Mouse (Mus musculus): ENCODE results near the gene Zc3h10.
"Not testable (repeated sequence)": the region's sequence is repeated elsewhere in the genome, so short reads cannot be mapped to it uniquely, and the experiment has no call there.

Gene Zc3h10

DNA sequence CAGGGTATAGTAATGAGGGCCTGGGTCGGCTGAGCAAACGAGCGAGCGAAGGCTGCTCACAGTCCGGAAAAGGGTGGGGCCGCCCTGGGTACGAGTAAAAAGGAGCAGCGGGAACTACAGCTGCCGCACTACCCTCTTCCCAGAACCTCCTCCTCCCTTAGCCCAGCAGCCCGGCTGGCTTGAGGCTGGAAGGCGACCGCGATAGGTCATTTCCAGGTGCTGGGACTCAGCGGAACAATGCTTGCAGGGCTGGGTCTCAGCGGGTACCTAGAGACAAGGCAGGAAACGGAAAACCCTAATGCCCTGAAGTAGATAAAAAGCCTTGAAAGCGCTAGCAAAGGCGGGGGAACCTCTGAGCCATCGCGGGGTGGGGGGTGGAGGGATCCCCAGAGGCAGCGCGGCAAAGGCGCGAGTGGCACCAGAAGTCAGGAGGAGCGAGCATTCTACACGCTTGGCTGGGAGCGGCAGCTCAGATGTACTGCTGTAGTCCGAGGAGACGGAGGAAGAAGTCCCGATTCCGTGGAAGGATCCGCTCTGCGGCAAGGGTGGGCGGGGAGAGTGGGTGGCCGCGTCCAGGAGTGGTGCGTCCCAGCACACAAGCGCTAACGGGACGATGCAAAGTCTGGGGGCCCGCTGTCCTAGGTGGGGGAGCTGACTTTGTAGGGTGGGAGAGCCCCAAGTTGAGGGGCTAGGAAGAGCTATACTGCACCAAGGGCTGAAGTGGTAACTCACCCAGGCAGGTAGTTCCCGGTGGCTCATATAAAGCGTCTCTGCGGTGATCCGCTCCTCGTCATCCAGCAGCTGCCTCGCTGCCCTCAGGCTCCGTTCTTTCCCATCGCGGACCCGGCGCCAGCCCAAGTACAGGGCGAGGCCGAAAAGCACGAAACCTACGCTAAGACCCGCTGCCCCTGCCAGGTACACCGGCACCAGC, 22.6 kb downstream of the Zc3h10 start:
- DNase-seq (ENCODE audit: low read depth, low spot score) = peak; percentile 82

DNA sequence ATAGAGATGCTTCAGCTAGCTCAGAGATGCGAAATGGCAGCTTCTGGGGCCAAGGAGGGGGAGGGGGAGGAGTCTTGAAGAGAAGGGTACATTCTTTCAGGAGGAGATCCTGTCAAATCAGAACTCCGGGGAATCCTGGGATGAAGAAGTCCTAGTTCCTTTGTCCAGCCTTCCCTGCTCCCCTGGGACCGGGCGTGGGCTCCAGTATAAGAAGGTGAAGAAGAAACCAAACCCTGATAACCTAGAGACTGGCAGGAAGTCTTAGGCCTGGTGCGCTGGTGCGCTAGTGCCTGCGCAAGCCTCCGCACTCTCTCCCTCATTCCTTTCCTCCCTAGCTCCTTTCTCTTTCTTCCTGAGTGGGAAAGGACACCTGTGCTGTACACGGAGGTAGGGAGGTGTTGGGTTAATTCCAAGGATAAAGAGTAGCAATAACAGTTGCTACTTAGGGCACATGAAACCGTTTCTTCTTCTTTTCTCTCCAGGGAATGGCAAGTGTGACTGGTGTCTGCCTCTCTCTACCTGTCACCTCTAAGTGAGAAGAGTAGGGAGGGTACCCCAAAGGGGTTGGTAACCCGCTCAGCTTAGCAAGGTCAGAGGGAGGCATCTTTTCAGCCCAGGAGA, 23.4 kb downstream of the Zc3h10 start:
- DNase-seq (ENCODE audit: low read depth, low spot score) = no peak

DNA sequence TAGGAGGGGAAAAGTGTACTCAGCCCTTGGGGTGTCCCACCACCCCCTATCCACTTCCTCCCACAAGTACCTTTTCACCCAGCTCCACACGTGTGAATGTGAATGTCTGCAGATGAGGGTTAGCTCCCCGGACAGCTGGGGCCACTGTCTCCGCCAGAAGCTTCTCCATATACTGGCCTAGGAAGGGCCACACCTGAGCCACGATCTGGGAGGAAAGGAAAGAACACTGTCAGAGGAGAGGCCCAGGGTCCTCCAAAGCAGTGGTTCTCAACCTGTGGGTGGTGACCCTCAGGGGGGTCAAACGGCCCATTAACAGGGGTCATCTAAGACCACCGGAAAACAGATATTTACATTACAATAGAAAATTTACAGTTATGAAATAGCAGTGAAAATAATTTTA, 25.2 kb downstream of the Zc3h10 start:
- no peak for DNase-seq (ENCODE audit: low read depth, low spot score)

DNA sequence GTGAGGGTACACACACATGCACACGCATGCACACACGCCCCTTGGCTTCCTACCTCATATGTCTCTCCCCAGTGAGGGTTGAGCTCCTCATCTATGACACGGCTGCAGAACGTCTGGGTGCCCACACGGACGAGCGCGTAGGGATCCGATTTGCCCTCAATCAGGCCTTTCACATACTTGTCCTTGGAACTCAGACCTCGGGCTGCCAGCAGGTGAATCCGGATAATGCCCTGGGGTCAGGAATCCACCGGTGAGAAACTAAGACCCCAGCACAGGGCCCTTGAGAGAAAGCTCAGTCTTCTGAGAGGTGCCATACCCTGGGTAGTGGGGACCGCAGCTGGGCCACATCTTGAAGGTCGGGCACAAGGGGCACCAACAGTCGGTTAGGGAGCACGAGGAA, 27.0 kb downstream of the Zc3h10 start:
- no peak for DNase-seq (ENCODE audit: low read depth, low spot score)

DNA sequence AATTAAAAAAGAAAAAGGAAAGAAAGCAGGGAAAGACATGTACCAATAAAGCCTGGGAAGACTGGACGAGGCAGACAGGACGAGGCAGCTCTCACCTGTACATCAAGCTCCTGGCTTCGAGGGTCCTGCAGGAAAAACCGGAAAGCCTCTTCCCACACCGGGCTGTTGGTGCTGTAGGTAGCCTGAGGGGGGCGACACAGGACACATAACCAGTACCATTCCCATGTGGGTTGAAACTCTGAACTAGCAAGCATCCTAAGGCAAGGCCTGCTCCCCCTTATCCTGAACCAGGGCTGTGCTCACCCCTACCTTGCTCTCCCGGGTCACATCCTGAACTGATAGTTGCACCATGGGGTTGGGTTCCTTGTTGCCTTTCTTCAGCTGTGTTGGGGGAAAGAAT, 28.7 kb downstream of the Zc3h10 start:
- peak; percentile 74 for DNase-seq (ENCODE audit: low read depth, low spot score)

DNA sequence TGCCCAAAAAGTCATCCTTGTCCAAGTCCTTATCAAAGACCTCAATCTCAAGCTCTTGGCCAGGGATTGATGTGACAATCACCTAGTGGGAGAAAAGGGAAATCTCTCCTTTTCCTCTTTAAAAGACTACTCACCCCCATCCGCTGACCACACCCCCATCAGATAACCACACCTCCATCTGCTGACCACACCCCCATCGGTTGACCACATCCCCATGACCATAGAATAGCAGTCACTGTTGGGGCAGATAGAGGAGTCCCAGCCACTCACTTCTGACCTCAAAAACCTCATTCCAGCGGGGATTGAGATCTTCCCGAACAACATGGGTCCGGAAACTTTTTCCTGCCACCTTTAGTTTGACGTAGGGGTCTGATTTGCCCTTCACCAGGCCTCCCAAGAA, 30.9 kb downstream of the Zc3h10 start:
- DNase-seq (ENCODE audit: low read depth, low spot score) = no peak

DNA sequence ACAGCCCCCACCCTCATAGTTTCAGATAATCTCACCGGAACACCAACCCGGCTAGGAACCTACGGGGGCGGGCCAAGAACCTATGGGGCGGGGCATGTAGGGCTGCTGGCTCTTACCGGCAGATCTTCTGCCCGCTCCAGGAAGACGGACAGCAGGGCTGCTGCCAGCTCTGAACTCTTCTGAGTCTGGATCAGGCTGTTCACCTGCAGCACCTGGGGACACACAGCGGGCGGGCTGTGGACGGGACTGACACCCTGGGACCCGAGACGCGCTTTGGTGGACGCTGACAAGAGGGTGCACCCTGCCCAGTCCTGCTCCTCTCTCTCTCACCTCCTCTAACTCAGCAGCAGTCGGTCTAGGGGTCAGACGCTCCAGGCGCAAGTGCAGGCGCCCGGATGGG, 31.5 kb downstream of the Zc3h10 start:
- no peak for DNase-seq (ENCODE audit: low read depth, low spot score)

DNA sequence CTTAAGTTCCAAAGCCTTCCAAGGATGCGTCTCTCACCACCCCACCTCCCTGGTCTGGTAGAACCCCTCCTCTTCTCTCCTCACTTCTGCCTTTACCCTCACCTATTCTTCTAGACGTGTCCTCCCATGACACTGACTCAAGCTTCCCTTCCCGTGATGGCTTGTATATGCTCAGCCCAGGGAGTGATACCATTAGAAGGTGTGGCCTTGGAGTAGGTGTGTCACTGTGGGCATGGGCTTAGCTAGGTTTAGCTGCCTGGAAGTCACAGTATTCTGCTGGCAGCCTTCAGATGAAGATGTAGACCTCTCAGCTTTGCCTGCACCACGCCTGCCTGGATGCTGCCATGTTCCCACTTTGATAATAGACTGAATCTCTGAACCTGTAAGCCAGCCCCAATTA, 32.5 kb downstream of the Zc3h10 start:
- no peak for DNase-seq (ENCODE audit: low read depth, low spot score)

DNA sequence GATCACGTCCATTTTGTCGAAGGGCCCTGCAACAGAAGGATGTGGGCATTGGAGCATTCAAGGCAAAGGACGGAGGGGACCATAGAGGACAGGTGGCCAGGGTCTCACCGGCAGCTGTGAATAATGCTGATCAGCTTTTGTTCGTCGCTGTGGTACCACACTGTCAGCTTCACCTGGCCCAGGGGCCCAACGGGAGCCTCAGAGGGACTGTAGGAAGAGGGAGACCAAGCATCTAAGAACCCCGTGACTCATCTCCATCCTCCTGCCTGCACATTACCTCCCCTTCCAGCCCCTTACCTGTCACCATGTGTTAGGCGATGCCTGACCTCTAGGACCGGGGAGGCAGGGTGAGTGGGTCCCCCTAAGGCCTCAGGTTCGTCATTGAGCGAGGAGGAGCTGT, 35.8 kb downstream of the Zc3h10 start:
- DNase-seq (ENCODE audit: low read depth, low spot score) = no peak

DNA sequence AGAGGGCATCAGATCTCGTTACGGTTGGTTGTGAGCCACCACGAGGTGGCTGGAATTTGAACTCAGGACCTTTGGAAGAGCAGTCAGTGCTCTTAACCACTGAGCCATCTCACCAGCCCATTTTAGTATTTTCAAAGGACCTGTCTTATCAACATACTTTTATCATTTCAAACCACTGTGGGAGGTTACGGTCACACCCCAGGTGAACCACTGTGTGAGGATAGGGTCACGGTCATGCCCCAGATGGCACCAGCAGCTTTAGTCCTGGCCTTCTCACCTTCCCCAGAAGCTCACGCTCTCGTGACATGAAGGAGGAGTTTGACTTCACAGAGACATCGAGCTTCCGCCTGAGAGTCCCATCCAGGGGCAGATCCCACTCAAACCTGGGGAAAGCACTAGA, 36.4 kb downstream of the Zc3h10 start:
- DNase-seq (ENCODE audit: low read depth, low spot score) = no peak

DNA sequence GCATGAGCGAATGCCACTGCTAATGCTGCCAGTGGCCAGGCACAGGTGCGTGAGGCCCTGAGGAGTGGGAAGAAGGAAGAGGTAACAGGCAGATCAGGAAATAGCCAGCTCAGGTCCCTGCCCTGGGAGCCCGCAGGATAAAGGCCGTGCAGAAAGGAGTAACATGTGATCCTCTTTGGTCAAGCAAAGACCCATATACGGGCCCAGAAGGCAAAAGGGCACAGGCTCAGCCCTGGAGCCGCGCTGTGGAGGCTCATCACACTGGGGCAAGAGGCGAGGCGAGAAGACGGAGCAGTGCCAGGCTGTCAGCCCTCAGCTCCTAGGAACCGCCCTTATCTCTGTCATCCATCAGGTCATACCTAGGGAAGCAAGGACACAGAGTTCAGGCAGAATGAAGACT, 37.3 kb downstream of the Zc3h10 start:
- no peak for DNase-seq (ENCODE audit: low read depth, low spot score)

DNA sequence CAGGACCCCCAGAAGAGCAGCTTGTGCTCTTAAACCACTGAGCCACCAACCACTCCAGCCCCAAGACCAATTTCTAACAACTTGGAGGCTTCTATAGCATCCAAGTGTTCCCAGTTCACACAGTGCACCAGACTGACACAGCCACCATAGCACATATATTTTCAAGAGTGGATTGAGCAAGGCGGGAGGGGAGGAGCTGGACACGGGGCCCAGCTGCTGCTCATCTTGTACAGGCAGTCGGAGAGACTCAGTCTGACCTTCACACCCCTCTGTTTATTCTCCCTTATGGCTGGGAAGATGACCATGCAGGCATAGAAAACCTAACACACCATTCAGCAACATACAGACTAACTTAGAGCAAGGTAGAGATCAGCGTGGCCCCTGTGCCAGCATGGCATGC, 37.7 kb downstream of the Zc3h10 start:
- no peak for DNase-seq (ENCODE audit: low read depth, low spot score)

DNA sequence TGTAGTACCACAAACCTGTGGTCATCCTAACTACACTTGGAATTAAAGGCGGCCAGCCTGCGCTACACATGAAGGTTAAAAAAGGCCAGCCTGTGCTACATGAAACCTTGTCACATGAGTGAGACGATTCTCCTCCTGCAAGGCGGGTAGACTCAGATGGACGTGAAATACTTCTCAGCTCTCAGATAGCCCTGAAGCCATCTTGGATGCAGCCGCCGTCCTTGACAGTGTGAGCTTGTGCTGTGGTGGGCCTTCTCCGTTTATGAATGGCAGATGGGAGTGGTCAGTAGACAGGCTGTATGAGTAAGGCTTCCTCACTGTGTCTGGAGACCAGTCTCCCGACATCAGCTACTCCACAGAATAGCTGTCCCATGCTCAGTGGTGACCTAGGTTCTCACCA, 38.4 kb downstream of the Zc3h10 start:
- DNase-seq (ENCODE audit: low read depth, low spot score) = no peak

DNA sequence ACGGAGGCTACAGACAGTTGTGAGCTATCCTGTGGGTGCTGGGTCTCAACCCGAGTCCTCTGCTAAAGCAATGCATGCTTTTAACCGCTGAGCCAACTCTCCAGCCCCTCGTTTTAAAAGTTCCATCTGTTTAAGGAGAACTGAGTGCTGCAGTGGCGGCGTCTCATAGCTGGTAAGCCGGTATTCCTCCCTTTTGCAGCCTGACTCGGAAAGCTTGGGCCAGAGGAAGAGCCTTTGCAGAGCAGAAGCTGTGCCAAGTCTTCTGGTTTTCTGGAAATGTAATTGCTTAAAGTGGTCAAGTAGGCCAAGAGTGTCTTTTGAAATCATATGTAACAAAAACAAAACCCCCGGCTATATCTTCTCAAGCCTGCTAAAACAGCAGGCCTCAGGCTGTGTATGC, 39.3 kb downstream of the Zc3h10 start:
- no peak for DNase-seq (ENCODE audit: low read depth, low spot score)

DNA sequence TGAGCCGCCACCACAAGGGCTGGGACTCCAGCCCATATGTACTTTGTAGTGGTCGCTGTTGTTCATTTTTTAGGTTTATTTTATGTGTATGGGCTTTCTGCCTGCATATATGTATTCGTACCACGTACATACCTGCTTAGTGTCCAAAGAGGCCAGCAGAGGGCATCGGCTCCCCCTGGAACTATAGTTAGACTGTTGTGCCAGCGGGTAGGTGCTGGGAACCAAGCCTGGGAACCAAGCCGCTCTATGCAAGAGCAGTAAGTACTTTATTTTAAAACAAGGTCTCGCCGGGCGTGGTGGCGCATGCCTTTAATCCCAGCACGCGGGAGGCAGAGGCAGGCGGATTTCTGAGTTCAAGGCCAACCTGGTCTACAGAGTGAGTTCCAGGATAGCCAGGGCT, 41.6 kb downstream of the Zc3h10 start:
- DNase-seq (ENCODE audit: low read depth, low spot score) = peak; percentile 60

DNA sequence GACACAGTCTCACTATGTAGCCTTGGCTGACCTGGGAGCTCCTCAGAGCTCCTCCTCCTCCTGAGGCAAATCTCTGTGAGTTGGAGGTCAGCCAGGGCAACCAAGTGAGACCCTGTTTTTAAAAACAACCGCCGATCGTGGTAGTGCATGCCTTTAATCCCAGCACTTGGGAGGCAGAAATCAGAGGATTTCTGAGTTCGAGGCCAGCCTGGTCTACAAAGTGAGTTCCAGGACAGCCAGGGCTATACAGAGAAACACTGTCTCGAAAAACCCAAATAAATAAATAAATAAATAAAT, 42.3 kb downstream of the Zc3h10 start:
- not testable (repeated sequence) for DNase-seq (ENCODE audit: low read depth, low spot score)

DNA sequence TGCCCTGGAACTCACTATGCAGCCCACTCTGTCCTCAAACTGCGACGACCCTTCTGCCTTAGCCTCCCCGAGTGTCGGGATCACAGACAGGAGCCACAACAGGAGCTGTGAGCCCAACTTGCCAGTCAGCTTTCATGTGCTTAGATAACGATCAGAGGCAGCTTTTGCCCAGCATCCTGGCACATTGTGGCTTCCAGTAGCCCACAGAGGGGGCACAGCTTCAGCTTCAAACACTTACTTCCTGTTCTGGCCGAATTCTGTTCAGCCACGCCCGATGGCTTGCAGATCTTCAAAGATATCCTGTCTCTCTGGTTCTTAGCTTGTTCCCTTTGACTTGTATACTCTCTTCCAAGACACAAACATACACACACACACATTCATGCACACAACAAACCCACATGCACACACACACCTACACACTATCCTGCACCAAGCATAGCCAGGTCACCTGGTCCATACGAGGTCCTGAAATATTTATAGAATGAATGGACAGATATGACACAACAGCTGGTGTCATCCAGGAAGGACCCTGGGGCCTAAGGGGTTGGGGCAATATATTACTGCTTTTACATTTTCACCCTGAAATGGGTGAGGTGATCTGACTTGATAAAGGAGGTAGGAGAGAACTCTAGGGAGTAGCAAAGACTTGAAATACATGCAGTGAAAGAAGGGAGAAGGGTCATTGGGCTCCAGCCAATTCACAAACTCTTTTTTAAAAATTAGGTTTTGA, 42.8 kb downstream of the Zc3h10 start:
- DNase-seq (ENCODE audit: low read depth, low spot score) = no peak

DNA sequence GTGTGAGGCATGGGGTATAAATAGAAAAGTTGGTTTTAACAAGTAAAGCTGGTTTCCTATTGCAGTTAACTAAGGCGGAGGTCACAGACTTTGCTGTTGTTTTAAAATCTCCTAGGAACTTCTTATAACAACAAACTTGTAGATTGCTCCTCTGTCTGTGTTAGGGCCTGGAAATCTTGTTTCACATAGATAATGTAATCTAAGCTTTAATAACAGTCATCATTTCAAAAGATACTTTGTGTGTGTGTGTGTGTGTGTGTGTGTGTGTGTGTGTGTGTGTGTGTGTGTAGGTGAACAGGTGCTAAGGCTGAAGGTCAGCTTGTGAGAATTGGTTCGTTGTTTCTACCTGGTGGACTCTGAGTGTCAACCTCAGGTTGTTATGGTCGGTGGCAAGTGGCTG, 43.6 kb downstream of the Zc3h10 start:
- DNase-seq (ENCODE audit: low read depth, low spot score) = no peak

DNA sequence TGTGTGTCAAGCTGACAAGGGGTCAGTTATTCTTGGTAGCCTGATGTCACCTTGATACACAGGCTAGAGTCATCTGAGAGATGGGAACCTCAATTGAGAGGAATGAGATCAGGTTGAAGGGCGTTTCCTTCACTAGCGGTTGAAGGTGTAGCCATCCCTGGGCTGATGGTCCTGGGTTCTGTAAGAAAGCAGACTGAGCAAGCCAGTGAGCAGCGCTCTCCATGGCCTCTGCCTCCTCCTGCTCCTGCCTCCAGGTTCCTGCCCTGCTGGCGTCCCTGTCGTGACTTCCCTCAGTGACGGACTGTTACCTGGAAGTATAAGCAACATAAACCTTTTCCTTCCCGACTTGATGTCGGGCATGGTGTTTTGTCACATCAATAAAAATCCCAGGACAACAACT, 44.0 kb downstream of the Zc3h10 start:
- DNase-seq (ENCODE audit: low read depth, low spot score) = no peak

DNA sequence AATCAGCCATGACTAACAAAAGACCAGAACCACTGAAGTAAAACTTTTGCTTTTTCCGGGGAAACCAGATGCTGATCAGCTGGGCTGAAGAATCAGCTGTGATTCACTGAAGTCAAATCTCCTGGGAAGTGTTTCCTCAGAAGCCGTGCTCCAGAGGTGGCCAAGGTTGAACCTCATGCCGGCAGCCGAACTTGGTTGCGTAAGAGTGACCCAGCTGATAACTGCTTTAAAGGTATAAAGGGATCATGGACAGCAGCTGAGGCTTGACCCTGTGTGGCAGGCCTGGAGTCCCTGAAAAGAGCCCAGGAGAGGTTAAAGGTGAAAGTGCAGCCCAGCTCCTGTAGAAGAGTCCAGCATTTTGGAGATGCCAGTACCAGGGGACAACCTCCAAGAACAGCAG, 45.2 kb downstream of the Zc3h10 start:
- no peak for DNase-seq (ENCODE audit: low read depth, low spot score)

DNA sequence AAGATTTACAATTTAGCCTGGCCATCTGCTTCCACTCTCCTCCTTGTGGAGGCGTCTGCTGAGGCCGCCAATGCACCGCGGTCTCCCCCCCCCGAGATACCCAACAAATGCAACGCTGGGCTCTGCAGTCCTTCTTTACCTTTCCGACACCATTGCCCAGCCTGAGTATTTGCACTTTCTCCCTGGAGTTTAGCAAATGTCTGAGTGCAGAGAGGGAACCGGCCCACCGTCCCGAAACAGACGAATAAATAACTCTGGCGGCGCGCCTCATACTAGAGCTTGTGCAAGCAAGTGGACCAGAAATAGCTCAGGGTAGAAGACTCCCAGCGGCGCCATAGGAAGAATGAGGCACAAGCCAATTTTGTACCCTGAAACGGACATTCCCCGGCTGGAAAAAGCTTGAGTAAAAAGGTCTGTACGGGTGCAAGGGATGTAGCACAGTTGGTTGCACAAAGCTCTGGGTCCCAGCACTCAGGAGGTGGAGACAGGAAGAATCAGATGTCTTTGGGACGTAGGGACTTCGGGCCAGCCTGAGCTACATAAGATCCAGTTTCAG, 48.4 kb downstream of the Zc3h10 start:
- DNase-seq (ENCODE audit: low read depth, low spot score) = peak; percentile 29

DNA sequence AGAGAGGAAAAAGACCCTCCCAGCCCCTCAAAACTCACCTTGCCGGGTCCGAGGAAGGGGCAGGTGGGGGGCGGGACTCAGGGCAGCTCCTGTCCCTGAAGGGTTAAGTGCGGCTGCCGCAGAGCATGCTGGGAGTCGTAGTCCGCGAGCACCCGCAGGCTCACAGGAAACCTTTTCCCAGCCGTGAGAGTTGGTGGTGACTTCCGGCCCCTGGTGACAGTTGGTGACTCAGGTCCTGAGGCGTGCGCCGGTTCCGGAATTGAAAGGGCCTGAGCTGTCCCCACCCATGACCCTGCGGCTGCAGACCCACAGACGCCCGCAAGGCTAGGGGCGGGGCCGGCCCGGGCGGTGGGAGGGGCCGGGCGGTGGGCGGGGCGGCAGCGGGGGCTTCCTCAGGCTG, 49.0 kb downstream of the Zc3h10 start, which contains the start of gene Myl6b:
Gene Myl6b (minus strand): TSS at position 96 of the 400 bp plus-strand sequence.
- peak; percentile 99 for DNase-seq (ENCODE audit: low read depth, low spot score)

Measured in ES-CJ7 (cell line).